Mouse (Mus musculus) spleen, adult 2 months (tissue): ENCODE results near the gene Hspa1a.

Experiments used
- CTCF ChIP-seq: fragments of 200-500 bp; IDR thresholded peaks from 2 replicates; pipeline ENCODE4 v1.5.1; 2011; ENCODE audit warnings: mild to moderate bottlenecking, inconsistent platforms; ENCODE audit not compliant: insufficient read depth, insufficient read length, insufficient replicate concordance; ENCODE audit errors: extremely low read depth
- POLR2A ChIP-seq: fragments of 200-500 bp; IDR thresholded peaks from 2 replicates; pipeline ENCODE4 v1.6.1; 2011; ENCODE audit warnings: low read depth, low read length, inconsistent platforms

DNA sequence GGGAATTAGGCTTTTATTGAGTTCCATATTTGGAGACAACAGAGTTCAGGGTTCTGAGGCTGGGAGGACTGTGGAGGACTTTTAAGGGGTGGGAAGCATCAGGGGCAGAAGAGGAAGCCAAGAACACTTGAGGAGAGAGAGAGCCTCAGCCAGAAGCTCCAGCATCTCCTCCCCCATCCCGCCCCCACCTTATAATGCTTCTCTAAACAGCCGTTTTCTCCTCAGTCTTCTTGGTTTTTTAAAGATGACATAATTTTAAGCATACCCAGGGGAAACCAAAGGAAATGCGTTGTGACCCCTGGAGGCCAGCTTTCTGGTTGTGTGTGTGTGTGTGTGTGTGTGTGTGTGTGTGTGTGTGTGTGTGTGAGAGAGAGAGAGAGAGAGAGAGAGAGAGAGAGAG lies 9.8 kb downstream of the Hspa1a start:
- TF ChIP-seq CTCF, result no peak
- TF ChIP-seq POLR2A, result no peak
